Mouse (Mus musculus): Measurements from ENCODE around the gene Setd5. TPM values are rescaled to one million over a fixed set of nuclear protein-coding genes. Genes with fewer than 3 reads are reported as not detected.

Gene Setd5
- polyA plus RNA-seq, 1 experiment from 2014 or later: 50.3 TPM

DNA sequence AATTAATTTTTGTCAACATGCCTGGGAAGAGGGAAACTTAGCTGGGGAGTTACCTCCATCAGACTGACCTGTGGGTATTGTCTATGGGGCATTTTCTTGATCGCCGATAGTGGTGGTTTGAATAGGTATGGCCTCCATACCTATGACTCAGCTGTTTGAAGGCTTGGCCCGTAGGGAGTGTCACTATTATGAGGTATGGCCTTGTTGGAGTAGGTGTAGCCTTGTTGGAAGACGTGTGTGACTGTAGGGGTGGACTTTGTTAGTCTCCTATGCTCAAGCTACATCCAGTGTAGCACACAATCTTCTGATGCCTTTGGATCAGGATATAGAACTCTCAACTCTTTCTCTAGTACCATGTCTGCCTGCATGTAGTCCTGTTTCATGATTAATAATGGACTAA, 78.9 kb downstream of the Setd5 start:
- H3K9ac ChIP-seq: no peak overlapping the region
- H3K4me3 ChIP-seq: no peak overlapping the region
- H3K9me3 ChIP-seq: no peaks in the 10 kb centered on the region
- H3K27ac ChIP-seq (replicated peaks): no peak overlapping the region
- H3K4me2 ChIP-seq: no peak overlapping the region
- 90% methylated on average over 4 of the region's 4 CpGs for WGBS
- peaks cover 61% of the 10 kb centered on the region for H3K36me3 ChIP-seq
- no peak for ATAC-seq (ENCODE audit: low read depth)
- no peaks in the 10 kb centered on the region for H3K4me1 ChIP-seq (replicated peaks)
- H3K27me3 ChIP-seq: no peaks in the 10 kb centered on the region

DNA sequence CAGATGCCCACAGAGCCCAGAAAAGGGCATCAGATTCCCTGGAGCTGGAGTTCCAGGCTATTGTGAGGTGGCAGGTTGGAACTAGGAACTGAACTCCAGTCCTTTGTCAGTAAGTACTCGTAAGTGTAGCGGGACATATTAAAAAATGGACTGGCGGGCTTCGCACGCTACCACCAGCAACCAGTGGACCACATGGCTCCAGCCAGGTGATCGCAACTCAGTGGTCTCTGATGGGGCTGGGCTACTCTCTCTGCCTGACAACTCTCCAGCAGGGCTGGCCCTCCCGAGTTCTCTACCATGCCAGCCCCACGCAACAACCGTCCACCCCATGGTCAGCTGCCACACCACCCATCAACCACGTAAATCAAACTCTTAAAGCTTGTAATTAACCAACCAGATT, 82.9 kb downstream of the Setd5 start:
- no peak overlapping the region for H3K27ac ChIP-seq (replicated peaks)
- no peaks in the 10 kb centered on the region for H3K4me1 ChIP-seq (replicated peaks)
- no peaks in the 10 kb centered on the region for H3K9me3 ChIP-seq
- peaks cover 21% of the 10 kb centered on the region for H3K36me3 ChIP-seq
- no peaks in the 10 kb centered on the region for H3K27me3 ChIP-seq
- no peak for ATAC-seq (ENCODE audit: low read depth)
- no peak overlapping the region for H3K9ac ChIP-seq
- H3K4me3 ChIP-seq: no peak overlapping the region
- 97% methylated on average over 10 of the region's 10 CpGs for WGBS
- no peak overlapping the region for H3K4me2 ChIP-seq

DNA sequence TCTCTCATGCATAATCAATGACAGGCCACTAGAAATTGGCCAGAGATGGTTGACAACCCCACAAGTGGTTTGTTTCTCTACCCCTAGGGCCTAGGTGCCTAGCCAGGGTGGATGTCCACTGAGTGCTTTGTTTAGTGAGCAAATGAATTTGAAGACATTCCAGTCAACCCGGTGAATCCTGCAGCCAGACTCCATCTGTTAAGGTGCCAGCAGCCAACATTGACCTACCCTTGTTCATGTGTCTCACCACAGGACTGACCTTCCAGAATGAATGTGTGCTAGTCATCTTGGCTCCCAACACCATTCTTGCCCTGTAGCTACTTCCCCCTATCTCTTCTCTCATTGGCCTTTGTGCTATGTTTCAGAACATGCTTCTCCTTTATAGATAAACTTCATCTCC, 84.8 kb downstream of the Setd5 start:
- H3K4me1 ChIP-seq (replicated peaks): peaks cover 5% of the 10 kb centered on the region; the same call in 1 of the 2 replicates
- H3K27ac ChIP-seq (replicated peaks): no peak overlapping the region
- ATAC-seq (ENCODE audit: low read depth): no peak
- no peak overlapping the region for H3K4me3 ChIP-seq
- 91% methylated on average over 1 of the region's 1 CpGs for WGBS
- no peak overlapping the region for H3K9ac ChIP-seq
- H3K27me3 ChIP-seq: no peaks in the 10 kb centered on the region
- H3K9me3 ChIP-seq: no peaks in the 10 kb centered on the region
- H3K36me3 ChIP-seq: peaks cover 10% of the 10 kb centered on the region
- H3K4me2 ChIP-seq: no peak overlapping the region

DNA sequence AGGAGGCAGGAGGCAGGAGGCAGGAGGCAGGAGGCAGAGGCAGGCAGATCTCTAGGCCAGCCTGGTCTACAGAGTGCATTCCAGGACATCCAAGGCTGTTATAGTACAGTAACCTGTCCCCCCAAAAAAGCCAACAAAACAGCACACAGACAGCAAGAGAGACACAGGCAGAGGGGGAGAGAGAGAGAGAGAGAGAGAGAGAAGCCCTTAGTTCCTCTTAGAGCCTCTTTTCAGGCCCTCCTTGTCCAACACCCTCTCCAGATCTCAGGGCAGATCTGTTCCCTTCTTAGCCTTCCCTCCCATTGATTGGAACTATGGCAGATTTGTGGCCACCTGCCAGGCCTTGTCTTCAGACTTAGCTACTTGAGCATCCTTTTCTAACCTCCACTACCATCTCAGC, 86.3 kb downstream of the Setd5 start:
- no peak for ATAC-seq (ENCODE audit: low read depth)
- no peak overlapping the region for H3K9ac ChIP-seq
- no peak overlapping the region for H3K4me2 ChIP-seq
- H3K27me3 ChIP-seq: no peaks in the 10 kb centered on the region
- H3K4me1 ChIP-seq (replicated peaks): peaks cover 7% of the 10 kb centered on the region; the same call in 1 of the 2 replicates
- H3K4me3 ChIP-seq: no peak overlapping the region
- H3K27ac ChIP-seq (replicated peaks): no peak overlapping the region
- no peaks in the 10 kb centered on the region for H3K9me3 ChIP-seq
- H3K36me3 ChIP-seq: peaks cover 5% of the 10 kb centered on the region

DNA sequence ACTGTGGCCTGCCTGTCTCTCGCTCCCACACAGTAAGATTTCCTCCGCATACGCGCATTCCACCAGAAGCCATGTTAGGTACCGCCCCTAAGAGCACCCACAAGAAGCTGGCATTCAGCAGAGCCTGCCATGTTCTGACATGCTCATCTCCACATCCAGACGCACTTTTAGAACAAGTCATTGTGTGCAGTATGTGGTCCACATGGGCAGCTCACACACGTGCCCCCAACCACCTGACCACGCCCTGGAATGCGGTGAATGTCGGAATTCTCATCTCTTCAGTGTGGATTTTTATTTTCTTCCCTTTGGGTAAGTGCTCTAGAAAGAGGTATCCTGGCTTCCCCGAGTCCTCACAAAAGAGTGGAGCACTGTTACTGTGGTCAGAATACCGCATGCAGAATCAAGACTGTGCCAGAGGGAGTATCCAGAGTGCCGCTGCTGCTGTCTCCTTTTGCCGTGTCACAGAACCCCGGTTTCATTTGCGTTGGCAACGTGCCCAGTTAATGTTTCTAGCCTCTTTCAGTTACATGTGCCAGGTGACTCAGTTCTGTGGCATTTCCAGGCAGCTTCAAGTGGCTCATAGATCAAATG, 89.6 kb downstream of the Setd5 start:
- Histone ChIP-seq H3K27ac (replicated peaks) (no peak overlapping the region), H3K4me3 (no peak overlapping the region), H3K9ac (no peak overlapping the region), H3K27me3 (no peaks in the 10 kb centered on the region), H3K4me2 (no peak overlapping the region), H3K9me3 (no peaks in the 10 kb centered on the region), H3K4me1 (replicated peaks) (peaks cover 7% of the 10 kb centered on the region; the same call in 1 of the 2 replicates), H3K36me3 (peaks cover 18% of the 10 kb centered on the region)
- WGBS: 72% methylated on average over 17 of the region's 17 CpGs
- ATAC-seq (ENCODE audit: low read depth): peak; percentile 49

DNA sequence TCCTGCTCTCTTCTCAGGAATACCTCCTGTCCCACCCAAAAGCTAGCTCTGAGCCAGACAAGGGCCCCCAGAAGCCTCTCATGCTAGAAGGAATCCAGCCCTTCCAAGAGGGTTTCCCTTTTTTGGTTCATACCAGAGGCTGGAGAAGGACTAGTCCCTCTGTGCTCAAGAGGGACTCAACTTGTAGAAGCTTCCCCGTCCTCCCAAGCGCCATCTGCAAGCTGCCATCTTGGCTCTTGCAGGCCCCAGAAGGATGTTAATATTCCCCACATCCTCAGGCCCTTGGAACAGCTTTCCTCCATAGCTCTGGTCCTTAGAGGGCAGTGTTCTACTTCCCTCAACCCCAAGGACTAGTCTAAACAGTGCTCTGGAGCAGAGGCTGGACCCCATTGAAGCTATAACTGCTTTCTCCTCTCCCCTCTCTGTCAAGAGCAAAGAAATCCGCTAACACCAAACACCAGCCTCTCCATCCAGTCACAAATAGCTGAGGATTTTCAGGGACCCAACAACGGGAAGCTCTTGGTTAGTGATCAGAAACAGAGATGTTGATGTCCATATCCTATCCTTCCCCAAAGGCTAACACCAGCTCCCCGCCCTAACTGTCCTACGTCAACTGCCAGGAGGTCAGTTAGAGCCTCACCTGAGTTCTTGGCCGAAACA, 91.3 kb downstream of the Setd5 start:
- Histone ChIP-seq H3K9me3 (no peaks in the 10 kb centered on the region), H3K9ac (no peak overlapping the region), H3K4me2 (no peak overlapping the region), H3K27ac (replicated peaks) (no peak overlapping the region), H3K4me1 (replicated peaks) (peaks cover 7% of the 10 kb centered on the region; the same call in 1 of the 2 replicates), H3K27me3 (no peaks in the 10 kb centered on the region), H3K36me3 (peaks cover 25% of the 10 kb centered on the region), H3K4me3 (no peak overlapping the region)
- whole genome bisulfite sequencing: 89% methylated on average over 7 of the region's 7 CpGs
- no peak for ATAC-seq (ENCODE audit: low read depth)

DNA sequence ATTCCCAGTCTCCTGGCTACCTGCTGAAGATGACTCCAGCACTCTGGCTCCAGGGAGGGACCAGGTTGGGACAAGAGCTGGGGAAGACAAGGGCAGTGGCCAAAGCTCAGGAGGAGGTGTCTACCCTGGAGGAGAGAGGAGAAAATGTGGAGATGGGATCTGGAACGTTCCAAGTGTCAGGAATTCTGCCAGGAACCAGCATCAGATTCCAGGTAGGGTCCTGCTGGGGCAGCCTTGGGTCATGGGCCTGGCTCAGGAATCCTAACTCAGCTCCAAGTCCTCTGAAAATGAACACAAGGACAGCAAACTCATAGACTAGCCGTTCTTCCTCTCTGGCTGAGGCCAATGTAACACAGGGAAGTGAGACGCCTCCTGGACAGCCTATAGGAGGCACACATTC, 92.7 kb downstream of the Setd5 start:
- ATAC-seq (ENCODE audit: low read depth): no peak
- Histone ChIP-seq H3K27me3 (no peaks in the 10 kb centered on the region), H3K4me2 (no peak overlapping the region), H3K9ac (no peak overlapping the region), H3K4me1 (replicated peaks) (peaks cover 7% of the 10 kb centered on the region; the same call in 1 of the 2 replicates), H3K9me3 (no peaks in the 10 kb centered on the region), H3K4me3 (no peak overlapping the region), H3K27ac (replicated peaks) (no peak overlapping the region), H3K36me3 (peaks cover 31% of the 10 kb centered on the region)
- WGBS: 78% methylated on average over 3 of the region's 3 CpGs

DNA sequence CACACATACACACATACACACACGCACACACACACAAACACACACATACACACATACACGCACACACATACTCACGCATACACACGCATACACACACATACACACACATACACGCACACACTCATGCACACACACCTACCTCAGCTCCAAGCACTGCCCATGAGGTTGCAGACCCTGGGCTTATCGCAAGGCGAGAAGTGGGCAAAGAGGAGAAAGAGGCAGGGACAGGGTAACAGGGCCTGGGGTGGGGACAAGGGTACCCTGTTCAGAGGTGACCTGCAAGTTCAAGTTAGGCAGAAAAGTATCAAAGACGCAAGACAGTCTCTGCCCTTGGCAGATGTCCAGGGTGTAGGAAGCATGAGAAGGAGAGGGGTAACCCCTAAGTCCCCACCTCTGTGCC, 93.5 kb downstream of the Setd5 start:
- no peak overlapping the region for H3K4me3 ChIP-seq
- WGBS: 92% methylated on average over 8 of the region's 8 CpGs
- no peaks in the 10 kb centered on the region for H3K27me3 ChIP-seq
- H3K9ac ChIP-seq: no peak overlapping the region
- H3K36me3 ChIP-seq: peaks cover 39% of the 10 kb centered on the region
- ATAC-seq (ENCODE audit: low read depth): no peak
- peaks cover 7% of the 10 kb centered on the region; the same call in 1 of the 2 replicates for H3K4me1 ChIP-seq (replicated peaks)
- H3K9me3 ChIP-seq: no peaks in the 10 kb centered on the region
- no peak overlapping the region for H3K4me2 ChIP-seq
- H3K27ac ChIP-seq (replicated peaks): no peak overlapping the region

DNA sequence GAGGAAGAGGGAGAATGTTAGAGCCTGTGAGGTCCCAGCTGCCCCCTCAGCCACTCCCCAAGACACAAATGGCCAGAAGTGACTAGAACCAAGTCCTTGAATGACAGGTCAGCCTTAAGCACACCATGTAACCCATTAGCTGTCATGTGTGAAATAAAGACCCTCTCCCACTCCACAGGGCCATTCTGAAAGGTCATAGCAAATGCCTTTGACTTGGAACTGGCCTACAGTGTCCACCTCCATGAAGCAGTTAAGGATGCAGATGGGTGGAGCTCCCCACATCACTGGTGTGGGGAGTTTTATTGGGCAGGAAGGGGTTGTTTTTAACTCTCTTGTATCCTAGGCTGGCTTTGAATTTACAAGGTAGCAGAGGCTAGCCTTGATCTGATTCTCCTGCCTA, 94.8 kb downstream of the Setd5 start:
- Histone ChIP-seq H3K9me3 (no peaks in the 10 kb centered on the region), H3K4me1 (replicated peaks) (peaks cover 1% of the 10 kb centered on the region; the same call in 1 of the 2 replicates), H3K4me2 (no peak overlapping the region), H3K4me3 (no peak overlapping the region), H3K9ac (no peak overlapping the region), H3K27me3 (no peaks in the 10 kb centered on the region), H3K27ac (replicated peaks) (no peak overlapping the region), H3K36me3 (peaks cover 46% of the 10 kb centered on the region)
- no peak for ATAC-seq (ENCODE audit: low read depth)

DNA sequence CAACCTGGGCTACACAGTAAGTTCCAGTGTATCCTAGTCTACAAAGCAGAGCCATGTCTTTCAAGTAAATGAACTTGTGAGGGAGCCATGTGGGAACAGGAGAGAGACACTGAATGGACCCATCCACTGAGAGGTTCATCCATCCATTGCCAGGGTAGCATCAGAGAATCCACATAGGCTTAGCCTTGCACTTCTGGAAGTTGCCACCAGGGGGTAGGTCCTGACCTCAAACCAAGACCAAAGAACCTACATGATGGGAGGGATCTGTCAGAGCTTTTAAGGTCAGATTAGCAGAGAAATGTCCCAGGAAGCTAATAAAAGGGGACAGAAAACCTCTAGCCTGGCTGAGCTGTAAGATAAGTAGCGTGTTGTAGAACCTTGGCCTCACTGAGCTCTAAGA, 95.4 kb downstream of the Setd5 start:
- no peak overlapping the region for H3K4me2 ChIP-seq
- H3K36me3 ChIP-seq: peaks cover 46% of the 10 kb centered on the region
- H3K9me3 ChIP-seq: no peaks in the 10 kb centered on the region
- no peak overlapping the region for H3K27ac ChIP-seq (replicated peaks)
- no peak overlapping the region for H3K4me3 ChIP-seq
- no peak overlapping the region for H3K9ac ChIP-seq
- WGBS: 80% methylated on average over 1 of the region's 1 CpGs
- no peaks in the 10 kb centered on the region for H3K4me1 ChIP-seq (replicated peaks)
- no peak for ATAC-seq (ENCODE audit: low read depth)
- H3K27me3 ChIP-seq: no peaks in the 10 kb centered on the region

DNA sequence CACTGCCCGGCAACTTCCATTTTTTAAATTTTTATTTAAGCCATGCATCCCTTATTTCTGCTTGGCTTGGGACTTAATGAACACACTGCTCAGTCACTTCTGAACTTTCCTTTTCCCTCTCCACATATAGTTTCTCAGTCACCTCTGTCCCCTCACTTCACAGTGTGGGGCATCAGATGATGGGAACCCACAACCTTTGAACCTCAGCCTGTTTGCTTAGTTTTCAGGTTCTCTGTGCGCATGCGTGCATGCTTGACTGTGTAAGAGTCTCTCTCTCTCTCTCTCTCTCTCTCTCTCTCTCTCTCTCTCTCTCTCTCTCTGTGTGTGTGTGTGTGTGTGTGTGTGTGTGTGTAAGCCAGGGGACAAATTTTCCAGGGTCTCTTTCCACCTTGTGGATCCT, 98.3 kb downstream of the Setd5 start:
- Histone ChIP-seq H3K9me3 (no peaks in the 10 kb centered on the region), H3K9ac (no peak overlapping the region), H3K4me3 (no peak overlapping the region), H3K4me1 (replicated peaks) (peaks cover 22% of the 10 kb centered on the region), H3K27me3 (no peaks in the 10 kb centered on the region), H3K36me3 (peaks cover 40% of the 10 kb centered on the region), H3K4me2 (no peak overlapping the region), H3K27ac (replicated peaks) (no peak overlapping the region)
- 91% methylated on average over 3 of the region's 3 CpGs for WGBS
- no peak for ATAC-seq (ENCODE audit: low read depth)

DNA sequence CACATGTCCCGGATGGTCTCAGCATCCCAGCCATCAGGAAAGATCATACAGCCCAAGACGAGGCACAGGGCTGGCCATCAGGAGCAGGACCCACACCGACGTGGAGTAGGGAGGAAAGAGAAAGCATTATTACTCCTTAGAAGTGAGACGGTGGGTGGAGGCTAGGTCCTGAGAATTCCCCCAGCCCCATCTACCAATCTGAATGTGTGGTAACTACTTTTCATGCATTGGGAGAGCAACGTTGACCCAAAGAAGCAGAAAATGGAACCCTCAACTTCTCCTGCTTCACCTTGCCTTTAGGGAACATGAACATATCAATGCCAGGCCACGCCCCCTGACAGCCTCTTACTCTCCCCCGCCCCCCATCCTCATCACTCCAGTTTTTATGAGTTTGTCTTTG, 99.4 kb downstream of the Setd5 start:
- Histone ChIP-seq H3K4me1 (replicated peaks) (peaks cover 22% of the 10 kb centered on the region), H3K36me3 (peaks cover 30% of the 10 kb centered on the region), H3K27ac (replicated peaks) (no peak overlapping the region), H3K9me3 (no peaks in the 10 kb centered on the region), H3K4me3 (no peak overlapping the region), H3K4me2 (no peak overlapping the region), H3K9ac (no peak overlapping the region), H3K27me3 (no peaks in the 10 kb centered on the region)
- WGBS: 82% methylated on average over 8 of the region's 8 CpGs
- ATAC-seq (ENCODE audit: low read depth): no peak
